Comparison of ENCODE assay signal across 24 mouse cellular contexts in genomic region chr6:97869953-97870352, GRCm38 (mm10).
DNase-seq lines count a peak whose midpoint lies in the region; ATAC-seq and TF ChIP-seq lines count a peak whose summit lies in the region.
"Had no signal": no experiment of that assay in that cellular context is flagged by ENCODE, and none has a peak within 500 bp of the region (broad histone marks: within the 10 kb centered on the region; RNA-seq: fewer than 3 reads in every experiment).

No protein-coding gene starts in this region.

- H3K27me3 ChIP-seq in heart, embryonic 12.5 days (replicated peaks): no peaks in the 10 kb centered on the region
- H3K27me3 ChIP-seq in heart, postnatal 0 days (ENCODE audit: control insufficient read depth, insufficient read depth, low read length): no peaks in the 10 kb centered on the region
- H3K27me3 ChIP-seq: CH12.LX; forebrain, embryonic 13.5 days; hindbrain, embryonic 12.5 days; liver, embryonic 13.5 days; midbrain, embryonic 13.5 days had no signal

- no peak for ATAC-seq in heart, embryonic 12.5 days (ENCODE audit: insufficient number of reproducible peaks, low FRiP score)
- no peak for ATAC-seq in heart, postnatal 0 days (ENCODE audit: insufficient read depth, low read depth)
- no peak for ATAC-seq in erythroblast, adult 5-6 weeks (replicated peaks; ENCODE audit: low FRiP score, poor library complexity, severe bottlenecking)
- ATAC-seq: forebrain, embryonic 13.5 days; intestine, postnatal 0 days; midbrain, embryonic 13.5 days had no signal

- no peaks in the 10 kb centered on the region for H3K36me3 ChIP-seq in heart, embryonic 12.5 days
- no peaks in the 10 kb centered on the region for H3K36me3 ChIP-seq in heart, postnatal 0 days (replicated peaks; ENCODE audit: control insufficient read depth, insufficient read depth, low read length)
- H3K36me3 ChIP-seq: embryonic facial prominence, embryonic 10.5 days; G1E; hindbrain, embryonic 12.5 days; liver, embryonic 13.5 days; midbrain, embryonic 13.5 days had no signal

- no peak overlapping the region for H3K4me3 ChIP-seq in heart, embryonic 12.5 days
- no peak overlapping the region for H3K4me3 ChIP-seq in heart, postnatal 0 days (ENCODE audit: low read depth, low read length)
- H3K4me3 ChIP-seq: embryonic facial prominence, embryonic 10.5 days; forebrain, embryonic 13.5 days; hindbrain, embryonic 12.5 days; left cerebral cortex, adult 2 months; liver, embryonic 13.5 days; midbrain, embryonic 13.5 days had no signal

- DNase-seq in adrenal gland, postnatal 14 days: peak; percentile 27
- no peak for DNase-seq in adrenal gland, postnatal 10 days
- no peak for DNase-seq in heart, postnatal 10 days
- DNase-seq in Muller cell, postnatal 12 days (ENCODE audit: inconsistent ontology term): peak; percentile 62
- no peak for DNase-seq in heart, postnatal 0 days (ENCODE audit: low spot score)
- no peak for DNase-seq in kidney, postnatal 4 days
- DNase-seq: adrenal gland, postnatal 36 days; cerebellum, adult 9-11 months; liver, embryonic 13.5 days; lung, adult 2 months; retina, postnatal 1 day; right cerebral cortex, postnatal 25 days; spleen, adult 18-20 months; thymus, postnatal 14 days had no signal

- H3K27ac ChIP-seq in heart, embryonic 12.5 days (ENCODE audit: poor library complexity, severe bottlenecking): peak overlapping the region; percentile 68
- H3K27ac ChIP-seq in heart, postnatal 0 days (ENCODE audit: low read depth): peak overlapping the region; percentile 50
- H3K27ac ChIP-seq: embryonic facial prominence, embryonic 10.5 days; forebrain, embryonic 13.5 days; hindbrain, embryonic 12.5 days; left cerebral cortex, adult 2 months; liver, embryonic 13.5 days; midbrain, embryonic 13.5 days had no signal

- TF ChIP-seq EP300 in heart, postnatal 0 days (IDR thresholded peaks at IDR 0.05; ENCODE audit: low read depth): no peak

- H3K9me3 ChIP-seq in heart, embryonic 12.5 days (replicated peaks): no peaks in the 10 kb centered on the region
- no peaks in the 10 kb centered on the region for H3K9me3 ChIP-seq in heart, postnatal 0 days (replicated peaks; ENCODE audit: control insufficient read depth, low read length)
- H3K9me3 ChIP-seq: embryonic facial prominence, embryonic 10.5 days; forebrain, embryonic 13.5 days; hindbrain, embryonic 12.5 days; liver, embryonic 13.5 days; midbrain, embryonic 13.5 days had no signal

- 38% methylated on average over 4 of the region's 4 CpGs for WGBS in heart, embryonic 12.5 days
- WGBS in heart, postnatal 0 days: 27% methylated on average over 4 of the region's 4 CpGs

- H3K4me2 ChIP-seq in heart, embryonic 12.5 days: no peak overlapping the region
- no peak overlapping the region for H3K4me2 ChIP-seq in heart, postnatal 0 days (ENCODE audit: low read depth, low read length)
- H3K4me2 ChIP-seq: forebrain, embryonic 13.5 days; hindbrain, embryonic 12.5 days; liver, embryonic 13.5 days; midbrain, embryonic 13.5 days had no signal

- no peak for TF ChIP-seq CTCF in heart, postnatal 0 days (IDR thresholded peaks at IDR 0.05; ENCODE audit: low read depth)

- intact Hi-C loops in heart, postnatal 10 days (cut with DNase I): no loop called here

- H3K4me1 ChIP-seq in heart, embryonic 12.5 days (replicated peaks): peaks cover 26% of the 10 kb centered on the region
- H3K4me1 ChIP-seq in heart, postnatal 0 days (ENCODE audit: control insufficient read depth, insufficient read depth): no peaks in the 10 kb centered on the region
- H3K4me1 ChIP-seq: embryonic facial prominence, embryonic 10.5 days; forebrain, embryonic 13.5 days; hindbrain, embryonic 12.5 days; liver, embryonic 13.5 days; midbrain, embryonic 13.5 days had no signal

- no peak overlapping the region for H3K9ac ChIP-seq in heart, embryonic 12.5 days
- H3K9ac ChIP-seq in heart, postnatal 0 days (replicated peaks; ENCODE audit: low read depth, low read length): no peak overlapping the region
- H3K9ac ChIP-seq: forebrain, embryonic 13.5 days; hindbrain, embryonic 12.5 days; liver, embryonic 13.5 days; midbrain, embryonic 13.5 days had no signal

Comparison
In these comparisons a context has a peak if more than half of its experiments do, and no peak if none do; other contexts are left out.
1. DNase-seq: peak in adrenal gland, postnatal 14 days (single experiment) and Muller cell, postnatal 12 days (single experiment); none in adrenal gland, postnatal 10 days (single experiment), heart, postnatal 10 days (0 of 2), heart, postnatal 0 days (single experiment) and kidney, postnatal 4 days (0 of 2).